Mouse (Mus musculus) yolk sac, embryonic 10.5 days (tissue): ENCODE results near the gene Aar2.

Experiments
- DNase-seq: peaks from one replicate; pipeline ENCODE4 v3.0.0-alpha.2; 2017; ENCODE audit warnings: low spot score

Gene Aar2

GRCm38 (mm10) chr2:156568647-156569046 is 21.3 kb downstream of the Aar2 start:
- no peak for DNase-seq

GRCm38 (mm10) chr2:156569261-156569660 is 21.9 kb downstream of the Aar2 start:
- DNase-seq = no peak

GRCm38 (mm10) chr2:156571521-156571920 is 24.1 kb downstream of the Aar2 start:
- DNase-seq = no peak

GRCm38 (mm10) chr2:156576850-156577587 is 29.6 kb downstream of the Aar2 start:
- no peak for DNase-seq

- DNase-seq = no peak
Measured at GRCm38 (mm10) chr2:156580507-156580906, 33.1 kb downstream of the Aar2 start.

- no peak for DNase-seq
Measured at GRCm38 (mm10) chr2:156581244-156581643, 33.9 kb downstream of the Aar2 start.

GRCm38 (mm10) chr2:156582887-156583286 is 35.5 kb downstream of the Aar2 start:
- DNase-seq = no peak

- DNase-seq = no peak
Measured at GRCm38 (mm10) chr2:156584154-156584796, 36.9 kb downstream of the Aar2 start.

GRCm38 (mm10) chr2:156584797-156585471 is 37.5 kb downstream of the Aar2 start:
- no peak for DNase-seq

GRCm38 (mm10) chr2:156589481-156589880 is 42.1 kb downstream of the Aar2 start:
- DNase-seq = no peak

GRCm38 (mm10) chr2:156594987-156595490 is 47.7 kb downstream of the Aar2 start:
- no peak for DNase-seq

- DNase-seq = no peak
Measured at GRCm38 (mm10) chr2:156602581-156602980, 55.2 kb downstream of the Aar2 start.

GRCm38 (mm10) chr2:156603671-156604070 is 56.3 kb downstream of the Aar2 start:
- no peak for DNase-seq

- DNase-seq = no peak
Measured at GRCm38 (mm10) chr2:156605144-156605543, 57.8 kb downstream of the Aar2 start.

- DNase-seq = no peak
Measured at GRCm38 (mm10) chr2:156605971-156606370, 58.6 kb downstream of the Aar2 start.

GRCm38 (mm10) chr2:156613081-156613540 is 65.7 kb downstream of the Aar2 start:
- DNase-seq = no peak

- peak; percentile 45 for DNase-seq
Measured at GRCm38 (mm10) chr2:156613541-156614257, 66.3 kb downstream of the Aar2 start, which contains the start of gene Dlgap4. Dlgap4 (plus strand) TSS chr2:156613705.

- DNase-seq = no peak
Measured at GRCm38 (mm10) chr2:156614258-156614556, 66.8 kb downstream of the Aar2 start.

- DNase-seq = no peak
Measured at GRCm38 (mm10) chr2:156614661-156615654, 67.6 kb downstream of the Aar2 start.

- DNase-seq = no peak
Measured at GRCm38 (mm10) chr2:156616513-156616912, 69.1 kb downstream of the Aar2 start.

- DNase-seq = no peak
Measured at GRCm38 (mm10) chr2:156617536-156617935, 70.2 kb downstream of the Aar2 start.
